Mouse (Mus musculus) CH12.LX (cell line): ENCODE measurements at regions not wholly inside any gene's neighbourhood (a gene's known extent, or its start where the extent isn't known, plus 50 kb on each side); places are given as distances from the start of the nearest gene placed in this dataset.
"Not testable (repeated sequence)": the region's sequence is repeated elsewhere in the genome, so short reads cannot be mapped to it uniquely, and the experiment has no call there.

Experiments used
- DNase-seq: peaks from one replicate; pipeline ENCODE4 v3.0.0-alpha.2; 2013; ENCODE audit errors: extremely low read depth
- H3K27ac ChIP-seq: 2 replicates; pipeline ENCODE4 v1.5.1; 2012; ENCODE audit warnings: low read depth, mild to moderate bottlenecking, control low read depth, moderate library complexity; ENCODE audit not compliant: insufficient read depth
- H3K27me3 ChIP-seq: replicated peaks from 2 replicates; pipeline ENCODE3; 2012; ENCODE audit warnings: inconsistent platforms
- H3K36me3 ChIP-seq, 2 experiments: replicated peaks in 1 of 2; 2 replicates each; pipeline versions ENCODE3 to v1.6.1; 2012; ENCODE audit warnings: inconsistent platforms in 1 of 2, low read length in 1 of 2, mild to moderate bottlenecking in 1 of 2, mixed read lengths in 1 of 2, moderate library complexity in 1 of 2; ENCODE audit not compliant: control insufficient read depth in 1 of 2, insufficient read depth in 1 of 2
- H3K4me1 ChIP-seq, 2 experiments: 2 replicates each; pipeline ENCODE4 v1.6.1; 2012; ENCODE audit warnings: inconsistent platforms in 1 of 2, moderate library complexity in 1 of 2; ENCODE audit not compliant: insufficient read depth in 2 of 2, control insufficient read depth in 1 of 2
- H3K4me2 ChIP-seq: 2 replicates; pipeline ENCODE4 v1.6.1; 2012; ENCODE audit warnings: low read depth, mild to moderate bottlenecking, control low read depth; ENCODE audit not compliant: poor library complexity, insufficient read depth, severe bottlenecking
- H3K4me3 ChIP-seq, 3 experiments: fragments of 150-350 bp in 1 of 3; sonication (generic) in 1 of 3; replicated peaks in 1 of 3; 2 replicates each; pipeline versions ENCODE3 to v1.5.1; 2011 to 2012; ENCODE audit warnings: low read depth in 2 of 3, low read length in 2 of 3, mild to moderate bottlenecking in 2 of 3, moderate library complexity in 2 of 3, control low read depth in 1 of 3, improper control_type of control experiment in 1 of 3, inconsistent platforms in 1 of 3, mixed read lengths in 1 of 3; ENCODE audit not compliant: poor library complexity in 1 of 3
- H3K79me2 ChIP-seq: replicated peaks from 2 replicates; pipeline ENCODE4 v1.6.1; 2012; ENCODE audit warnings: mild to moderate bottlenecking, moderate library complexity; ENCODE audit not compliant: control insufficient read depth, poor library complexity, insufficient read depth, severe bottlenecking; ENCODE audit errors: extremely low read depth
- H3K9ac ChIP-seq: 2 replicates; pipeline ENCODE4 v1.6.1; 2012; ENCODE audit warnings: low read depth, mild to moderate bottlenecking, control low read depth, moderate library complexity; ENCODE audit not compliant: insufficient read depth
- H3K9me3 ChIP-seq: replicated peaks from 2 replicates; pipeline ENCODE3; 2012; ENCODE audit warnings: low read length, inconsistent platforms, mixed read lengths
- BHLHE40 ChIP-seq: IDR thresholded peaks from 2 replicates; pipeline ENCODE4 v1.6.1; 2011; ENCODE audit warnings: mild to moderate bottlenecking, low read depth, low read length, improper control_type of control experiment
- CHD2 ChIP-seq: IDR thresholded peaks from 2 replicates; pipeline ENCODE4 v1.6.1; 2011; ENCODE audit warnings: low read length, improper control_type of control experiment
- E2F4 ChIP-seq: IDR thresholded peaks from 2 replicates; pipeline ENCODE4 v1.6.1; 2011; ENCODE audit warnings: low read depth, low read length, improper control_type of control experiment; ENCODE audit not compliant: insufficient replicate concordance
- ELF1 ChIP-seq: IDR thresholded peaks from 2 replicates; pipeline ENCODE4 v1.6.1; 2014; ENCODE audit warnings: low read depth, mild to moderate bottlenecking, inconsistent platforms, low read length, improper control_type of control experiment
- EP300 ChIP-seq: IDR thresholded peaks from 2 replicates; pipeline ENCODE4 v1.6.1; 2011; ENCODE audit warnings: low read length, improper control_type of control experiment
- ETS1 ChIP-seq: conservative IDR thresholded peaks from 2 replicates; pipeline ENCODE4 v1.6.1; 2012; ENCODE audit warnings: low read depth, mild to moderate bottlenecking, inconsistent platforms, low read length, improper control_type of control experiment, moderate library complexity
- HCFC1 ChIP-seq: IDR thresholded peaks from 2 replicates; pipeline ENCODE4 v1.6.1; 2012; ENCODE audit warnings: low read depth, mild to moderate bottlenecking, inconsistent platforms, low read length, improper control_type of control experiment
- JUN ChIP-seq: IDR thresholded peaks from 2 replicates; pipeline ENCODE4 v1.6.1; 2011; ENCODE audit warnings: low read depth, mild to moderate bottlenecking, low read length, improper control_type of control experiment, moderate library complexity; ENCODE audit not compliant: insufficient read depth
- MAX ChIP-seq: IDR thresholded peaks from 2 replicates; pipeline ENCODE4 v1.6.1; 2011; ENCODE audit warnings: low read length, improper control_type of control experiment
- MAZ ChIP-seq: IDR thresholded peaks from 2 replicates; pipeline ENCODE4 v1.6.1; 2012; ENCODE audit warnings: low read depth, mild to moderate bottlenecking, inconsistent platforms, low read length, improper control_type of control experiment, moderate library complexity
- MEF2A ChIP-seq: IDR thresholded peaks from 2 replicates; pipeline ENCODE4 v1.6.1; 2014; ENCODE audit warnings: low read depth, mild to moderate bottlenecking, inconsistent platforms, low read length, improper control_type of control experiment, borderline replicate concordance
- MXI1 ChIP-seq: IDR thresholded peaks from 2 replicates; pipeline ENCODE4 v1.6.1; 2011; ENCODE audit warnings: mild to moderate bottlenecking, low read depth, low read length, improper control_type of control experiment
- MYC ChIP-seq: IDR thresholded peaks from 2 replicates; pipeline ENCODE4 v1.6.1; 2011; ENCODE audit warnings: low read depth, mild to moderate bottlenecking, improper control_type of control experiment, low read length
- UBTF ChIP-seq: IDR thresholded peaks from 2 replicates; pipeline ENCODE4 v1.6.1; 2012; ENCODE audit warnings: low read depth, mild to moderate bottlenecking, inconsistent platforms, low read length, improper control_type of control experiment, moderate library complexity
- USF1 ChIP-seq: IDR thresholded peaks from 2 replicates; pipeline ENCODE4 v1.6.1; 2014; ENCODE audit warnings: low read depth, mild to moderate bottlenecking, inconsistent platforms, low read length, improper control_type of control experiment
- USF2 ChIP-seq: conservative IDR thresholded peaks from 2 replicates; pipeline ENCODE4 v1.6.1; 2011; ENCODE audit warnings: low read depth, low read length, improper control_type of control experiment
- ZNF384 ChIP-seq: IDR thresholded peaks from 2 replicates; pipeline ENCODE4 v1.6.1; 2012; ENCODE audit warnings: low read depth, low read length, improper control_type of control experiment, inconsistent platforms
- dilution Hi-C: fragments of 300-500 bp; cut with MboI; formaldehyde crosslinking; loops from 2 replicates; pipeline ENCODE4 v1.14.3; 2020; ENCODE audit warnings: low sequenced_read_pairs; ENCODE audit not compliant: extremely low pct_unique_long_range_greater_than_20kb, extremely low pct_ligation_motif_present
- in situ Hi-C: fragments of 300-500 bp; cut with MboI; formaldehyde crosslinking; loops from 3 replicates; pipeline ENCODE4 v1.14.3; 2019; ENCODE audit warnings: low sequenced_read_pairs, low pct_ligation_motif_present, low pct_unique_long_range_greater_than_20kb, mixed read lengths

- in situ Hi-C loops = no loop called here
- Histone ChIP-seq H3K4me3 (no peak overlapping the region), H3K9me3 (no peaks in the 10 kb centered on the region), H3K27ac (no peak overlapping the region), H3K9ac (no peak overlapping the region), H3K79me2 (no peaks in the 10 kb centered on the region), H3K4me1 (peaks cover 0 to 9% of the 10 kb centered on the region in 2 experiments; a peak in 2 of 4 replicates), H3K36me3 (no peaks in the 10 kb centered on the region), H3K27me3 (no peaks in the 10 kb centered on the region), H3K4me2 (no peak overlapping the region)
- no peak for DNase-seq
- dilution Hi-C loops = no loop called here
- TF ChIP-seq MXI1 (no peak), BHLHE40 (no peak), E2F4 (no peak), CHD2 (no peak), HCFC1 (no peak), MYC (no peak), MAZ (no peak), USF2 (no peak), UBTF (no peak), ELF1 (no peak), EP300 (no peak), MAX (no peak), ZNF384 (no peak), JUN (no peak), ETS1 (no peak), USF1 (no peak), MEF2A (no peak)
Measured at GRCm38 (mm10) chrX:70897110-70897721, 152.8 kb upstream of the Mamld1 start.

GRCm38 (mm10) chrX:70898836-70899235 is 151.2 kb upstream of the Mamld1 start:
- H3K9ac ChIP-seq, H3K79me2 ChIP-seq, H3K9me3 ChIP-seq, H3K27ac ChIP-seq, DNase-seq, dilution Hi-C loops, H3K27me3 ChIP-seq, H3K4me2 ChIP-seq, H3K36me3 ChIP-seq, H3K4me3 ChIP-seq, in situ Hi-C loops, H3K4me1 ChIP-seq: not testable (repeated sequence)
